Mouse (Mus musculus) WW6 (cell line): Measurements from ENCODE around the gene Cers5.
A peak's percentile ranks its signal among the peaks of the same experiment; 100 is the strongest.
"Not testable (repeated sequence)": the region's sequence is repeated elsewhere in the genome, so short reads cannot be mapped to it uniquely, and the experiment has no call there.

Experiments used
- DNase-seq: peaks from one replicate; pipeline ENCODE4 v3.0.0-alpha.2; 2013; ENCODE audit warnings: low read depth, low spot score

The Cers5 gene

DNA sequence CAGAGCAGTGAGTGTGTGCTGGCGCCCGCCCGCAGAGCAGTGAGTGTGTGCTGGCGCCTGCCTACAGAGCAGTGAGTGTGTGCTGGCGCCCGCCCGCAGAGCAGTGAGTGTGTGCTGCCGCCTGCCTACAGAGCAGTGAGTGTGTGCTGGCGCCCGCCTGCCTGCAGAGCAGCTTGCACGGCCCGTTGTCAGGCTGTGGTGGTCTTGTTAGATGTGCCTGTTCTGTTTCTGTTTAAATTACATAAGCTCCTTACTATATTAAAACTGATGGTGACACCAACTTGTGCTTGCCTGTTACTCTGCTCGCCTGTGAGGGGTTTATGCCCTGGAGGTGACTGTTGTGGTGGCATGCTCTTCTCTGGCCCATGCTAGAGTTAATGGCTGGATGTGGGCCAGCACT lies 64.5 kb downstream of the Cers5 start:
- DNase-seq, result no peak

DNA sequence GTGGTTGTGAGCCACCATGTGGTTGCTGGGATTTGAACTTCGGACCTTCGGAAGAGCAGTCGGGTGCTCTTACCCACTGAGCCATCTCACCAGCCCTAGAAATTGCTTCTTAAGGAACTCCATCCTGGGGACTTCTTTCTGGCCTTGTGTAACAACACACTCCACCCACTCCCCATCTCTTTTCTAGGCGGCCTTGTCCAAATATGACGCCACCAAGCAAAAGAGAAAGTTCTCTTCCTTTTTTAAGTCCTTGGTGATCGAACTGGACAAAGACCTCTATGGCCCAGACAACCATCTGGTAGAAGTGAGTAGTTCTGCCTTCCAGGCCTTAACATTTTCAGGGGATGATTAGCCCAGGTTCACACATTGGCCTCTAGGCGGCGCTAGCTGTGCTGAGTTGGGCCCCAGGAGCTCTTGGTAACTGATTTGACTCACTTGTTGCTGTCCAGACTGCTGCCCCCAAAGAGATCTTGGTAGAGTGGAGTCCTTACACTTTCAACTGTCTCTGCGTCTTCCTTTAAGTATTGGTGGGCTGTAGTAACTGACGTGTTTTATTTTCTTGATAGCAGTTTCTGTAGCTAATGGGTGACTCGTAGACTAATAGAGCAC lies 67.1 kb downstream of the Cers5 start, which contains the start of gene Gm17349:
Gene Gm17349, minus strand, starts transcription at position 51 of the 609 bp plus-strand sequence.
- no peak for DNase-seq

DNA sequence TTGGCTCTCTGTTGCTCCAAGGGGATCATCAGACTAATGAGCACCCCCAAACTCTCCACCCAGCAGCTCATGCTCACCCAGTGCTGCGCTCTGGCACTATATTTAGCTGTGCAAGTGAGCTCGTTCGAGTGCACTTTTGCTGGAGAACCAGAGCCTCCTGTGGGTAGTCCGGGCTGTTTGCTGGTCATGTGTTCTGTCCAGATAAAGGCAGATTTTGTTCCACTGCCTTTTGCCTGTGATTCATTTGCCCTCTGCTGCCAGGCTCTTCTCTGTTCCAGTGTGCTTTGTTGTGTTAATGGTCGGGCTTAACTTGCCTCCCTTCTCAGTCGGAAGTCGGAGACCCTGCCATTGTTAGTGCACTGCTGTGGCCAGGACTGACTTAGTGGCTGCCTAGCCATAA lies 67.8 kb downstream of the Cers5 start:
- no peak for DNase-seq

DNA sequence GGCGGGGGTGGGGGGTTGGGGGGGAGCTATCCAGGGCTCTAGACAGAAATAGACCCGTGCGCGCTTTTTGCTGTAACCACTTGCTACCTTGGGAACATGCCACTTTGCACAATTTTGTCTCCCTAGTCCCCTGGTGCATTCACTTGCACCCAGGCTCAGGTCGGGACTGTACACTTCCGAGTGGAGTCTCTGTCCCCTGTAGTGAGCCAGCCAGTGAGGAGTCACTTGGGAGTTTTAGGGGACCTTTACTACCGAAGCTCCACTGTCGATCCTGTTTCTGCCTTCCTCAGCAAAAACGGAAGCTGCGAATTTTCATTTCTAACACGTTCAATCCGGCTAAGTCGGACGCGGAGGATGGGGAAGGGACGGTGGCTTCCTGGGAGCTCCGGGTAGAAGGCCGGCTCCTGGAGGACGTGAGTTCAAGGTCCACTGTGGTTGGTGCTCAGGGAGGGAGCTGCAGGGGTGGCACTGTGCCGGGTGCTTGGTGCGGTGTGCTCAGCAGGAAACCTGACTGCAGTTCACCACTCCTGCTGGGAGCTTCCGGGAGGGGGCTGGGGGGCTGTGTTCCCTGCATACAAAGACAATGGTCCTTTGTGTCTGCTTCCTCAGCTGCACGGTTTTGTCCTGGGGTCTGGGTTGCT lies 68.5 kb downstream of the Cers5 start:
- no peak for DNase-seq

DNA sequence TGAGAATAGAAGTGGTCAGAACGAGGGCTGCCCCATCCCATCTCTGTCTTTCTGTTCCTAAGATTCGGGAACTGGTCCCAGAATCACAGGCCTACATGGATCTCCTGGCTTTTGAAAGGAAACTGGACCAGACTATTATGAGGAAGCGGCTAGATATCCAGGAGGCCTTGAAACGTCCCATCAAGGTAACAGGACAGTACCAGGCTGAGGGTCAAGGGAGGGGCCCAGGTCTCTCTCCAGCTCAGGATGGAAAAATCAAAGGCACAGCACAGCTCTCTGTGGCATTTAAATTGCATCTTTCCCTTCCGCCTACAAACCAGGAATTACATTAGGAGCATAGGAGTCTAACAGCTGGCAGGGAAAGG lies 69.0 kb downstream of the Cers5 start:
- DNase-seq, result no peak

DNA sequence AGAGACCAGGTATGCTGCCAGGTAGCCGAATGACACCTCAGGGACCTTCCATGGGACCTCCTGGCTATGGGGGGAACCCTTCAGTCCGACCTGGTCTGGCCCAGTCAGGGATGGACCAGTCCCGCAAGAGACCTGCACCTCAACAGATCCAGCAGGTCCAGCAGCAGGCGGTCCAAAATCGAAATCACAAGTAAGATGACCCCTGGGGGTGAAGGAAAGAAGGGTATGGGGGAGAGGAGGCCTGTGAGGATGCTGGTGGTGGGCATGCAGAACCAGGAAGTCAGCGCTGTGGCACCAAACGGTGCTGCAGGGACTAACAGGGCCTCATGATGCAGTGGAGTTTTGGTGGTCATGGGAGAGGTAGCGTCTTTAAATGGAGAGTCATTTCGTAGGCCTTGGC lies 69.6 kb downstream of the Cers5 start:
- no peak for DNase-seq

DNA sequence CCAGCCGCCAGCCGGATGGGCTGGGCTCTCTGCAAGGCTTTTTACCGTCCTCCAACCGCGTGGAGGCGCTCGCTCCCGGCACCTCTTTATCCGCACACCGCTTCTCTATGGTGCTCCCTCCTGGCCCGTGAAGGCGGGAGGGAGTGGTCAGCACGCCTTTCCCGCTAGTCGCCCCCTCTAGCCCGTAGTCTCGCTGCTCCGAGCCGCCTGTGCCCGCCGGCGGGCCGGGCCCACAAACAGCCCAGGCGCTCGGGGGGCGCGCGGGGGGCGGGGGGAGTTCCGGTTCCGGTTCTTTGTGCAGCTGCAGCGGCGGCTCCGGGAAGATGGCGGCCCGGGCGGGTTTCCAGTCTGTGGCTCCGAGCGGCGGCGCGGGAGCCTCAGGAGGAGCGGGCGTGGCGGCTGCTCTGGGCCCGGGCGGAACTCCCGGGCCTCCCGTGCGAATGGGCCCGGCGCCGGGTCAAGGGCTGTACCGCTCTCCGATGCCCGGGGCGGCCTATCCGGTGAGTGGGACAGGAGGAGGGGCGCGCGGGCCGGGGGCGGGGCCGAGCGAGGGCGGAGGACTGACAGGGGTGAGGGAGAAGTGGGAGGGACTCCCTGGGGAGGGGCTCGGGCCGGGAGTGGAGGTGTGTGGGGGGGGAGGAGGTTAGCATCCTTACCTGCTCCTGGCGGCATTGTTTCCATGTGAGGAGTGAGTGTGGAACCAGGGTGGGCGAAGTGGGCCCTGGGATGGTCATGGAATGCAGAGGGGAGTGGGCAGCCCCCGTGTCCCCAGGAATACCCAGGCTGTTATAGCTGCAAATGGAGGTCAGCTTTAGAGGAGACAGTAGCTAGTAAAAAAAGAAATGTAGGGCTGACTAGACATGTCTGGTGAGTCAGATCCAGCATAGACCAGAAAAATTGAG lies 70.4 kb downstream of the Cers5 start, which contains the start of gene Smarcd1:
Gene Smarcd1, plus strand, starts transcription at position 131 of the 902 bp plus-strand sequence.
- peak; percentile 88 for DNase-seq

DNA sequence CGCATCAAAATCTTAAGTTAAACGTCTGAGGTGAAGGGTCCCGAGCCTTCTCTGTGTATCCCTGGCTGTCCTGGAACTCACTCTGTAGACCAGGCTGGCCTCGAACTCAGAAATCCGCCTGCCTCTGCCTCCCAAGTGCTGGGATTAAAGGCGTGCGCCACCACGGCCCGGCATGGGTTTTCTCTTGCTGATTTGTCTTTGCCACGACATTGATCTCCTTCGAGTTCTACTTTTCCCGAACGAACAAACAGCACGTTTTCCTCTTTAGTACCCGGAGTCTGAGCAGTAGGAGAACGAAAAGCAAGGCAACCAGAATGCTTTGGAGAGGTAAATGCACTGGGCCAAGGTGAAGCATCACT lies 71.1 kb downstream of the Cers5 start:
- not testable (repeated sequence) for DNase-seq

DNA sequence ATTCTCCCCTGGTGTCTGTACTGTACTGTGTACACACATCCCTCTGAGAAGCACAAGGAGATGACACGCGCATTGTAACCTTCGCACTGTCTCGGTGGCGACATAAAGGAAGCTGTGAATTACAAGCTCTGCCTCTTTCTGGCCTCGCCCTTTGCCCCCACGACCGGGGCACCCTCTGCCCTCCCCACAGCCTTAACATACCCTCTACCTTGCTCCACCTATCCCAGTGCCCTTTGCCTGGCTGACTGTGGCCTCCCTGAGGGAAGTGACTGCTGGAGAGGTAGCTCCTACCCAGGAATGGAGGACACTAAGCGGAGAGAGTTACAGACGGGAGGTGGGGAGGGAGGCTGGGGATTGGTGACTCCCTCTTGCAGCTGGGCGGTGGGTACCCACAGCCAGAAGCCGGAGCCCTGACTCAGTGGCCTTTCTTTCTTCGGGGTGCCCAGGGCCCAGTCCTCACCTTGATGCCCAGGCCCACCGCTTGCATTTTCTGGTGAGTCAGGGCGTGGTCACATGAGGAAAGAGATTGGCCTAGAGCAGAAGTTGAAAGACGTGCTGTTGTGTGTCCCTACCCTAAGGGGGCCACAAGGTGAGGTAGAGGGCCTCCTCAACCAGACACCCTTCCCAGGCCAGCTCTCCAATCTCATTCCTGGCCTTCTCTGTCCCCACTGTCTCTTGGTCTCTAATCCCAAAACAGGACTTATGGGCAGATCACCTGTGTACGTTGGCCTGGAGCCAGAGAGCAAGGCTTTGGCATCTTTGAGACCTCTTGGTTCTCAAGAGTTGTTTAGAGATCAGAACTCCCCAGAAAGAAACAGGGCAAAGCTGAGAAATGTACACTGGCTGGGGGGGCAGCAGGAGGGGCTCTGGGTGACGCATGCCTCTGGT lies 72.2 kb downstream of the Cers5 start:
- no peak for DNase-seq

DNA sequence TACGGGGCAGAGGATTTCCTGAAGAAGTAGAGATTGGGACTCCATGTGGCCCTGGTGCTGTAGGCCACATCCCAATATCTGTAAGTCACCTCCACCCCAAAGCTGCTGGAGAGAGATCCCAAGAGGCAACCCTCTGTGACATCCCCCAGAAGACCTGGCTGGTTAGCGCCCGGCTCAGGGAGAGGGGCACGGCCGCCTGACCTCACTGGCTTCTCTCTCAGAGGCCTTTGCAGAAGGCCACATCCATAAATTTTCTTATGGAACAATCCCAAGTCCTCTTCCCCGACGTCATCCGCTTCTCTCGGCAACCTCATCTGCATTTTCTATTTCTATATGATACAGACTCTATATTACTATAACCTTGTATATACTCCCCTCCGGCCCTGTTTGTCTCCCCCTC lies 73.0 kb downstream of the Cers5 start:
- no peak for DNase-seq

DNA sequence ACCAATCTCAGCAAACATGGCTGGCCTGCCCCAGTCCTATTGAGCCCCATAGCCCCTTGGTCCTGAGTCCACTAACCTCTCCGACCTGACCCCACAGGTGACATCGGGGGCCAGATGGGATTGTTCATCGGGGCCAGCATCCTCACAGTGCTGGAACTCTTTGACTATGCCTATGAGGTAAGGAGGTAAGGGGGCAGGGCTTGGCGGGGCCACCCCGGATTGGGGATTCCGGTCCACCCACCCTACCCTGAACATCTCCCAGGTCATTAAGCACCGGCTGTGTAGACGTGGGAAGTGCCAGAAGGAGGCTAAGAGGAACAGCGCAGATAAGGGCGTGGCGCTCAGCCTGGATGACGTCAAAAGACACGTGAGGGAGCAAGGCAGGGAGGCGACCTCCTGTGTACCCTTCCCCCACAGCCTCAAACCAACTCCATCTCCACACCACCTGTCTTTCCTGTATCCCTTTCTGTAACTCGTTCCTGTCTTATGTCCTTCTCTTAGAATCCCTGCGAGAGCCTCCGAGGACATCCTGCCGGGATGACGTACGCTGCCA lies 74.1 kb downstream of the Cers5 start:
- DNase-seq, result no peak

DNA sequence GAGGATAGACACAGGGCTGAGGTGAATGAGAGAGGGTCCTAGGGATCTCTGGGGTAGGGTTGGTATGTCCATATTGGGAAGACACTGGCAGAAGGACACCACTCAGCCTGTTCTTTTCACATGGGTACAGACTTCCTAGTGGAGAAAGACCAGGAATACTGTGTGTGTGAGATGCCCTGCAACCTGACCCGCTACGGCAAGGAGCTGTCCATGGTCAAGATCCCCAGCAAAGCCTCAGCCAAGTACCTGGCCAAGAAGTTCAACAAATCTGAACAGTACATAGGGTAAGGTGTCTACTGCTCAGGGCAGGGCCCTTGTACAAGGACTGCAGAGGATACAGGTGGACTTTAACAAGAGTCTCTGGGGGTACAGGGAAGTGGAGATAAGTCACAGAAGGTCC lies 75.4 kb downstream of the Cers5 start:
- DNase-seq, result no peak

DNA sequence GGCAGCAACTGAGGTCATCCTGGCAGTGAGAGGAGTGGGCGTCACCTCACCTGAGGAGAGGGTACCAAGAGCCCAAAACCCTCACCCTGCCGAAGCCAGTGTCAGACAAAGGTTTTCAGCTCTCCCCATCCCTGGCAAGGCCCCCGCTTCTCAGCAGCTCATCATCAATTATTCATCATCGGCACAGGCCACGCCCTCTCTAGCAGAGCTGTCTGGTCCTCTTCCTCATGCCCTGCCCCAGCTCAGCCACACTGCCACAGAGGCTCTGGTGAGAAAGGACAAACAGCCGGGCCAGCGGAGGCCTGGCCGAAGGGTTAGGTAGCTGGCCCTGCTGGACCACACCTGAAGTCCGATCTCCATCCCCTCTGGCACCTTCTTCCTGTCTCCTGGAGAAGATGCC lies 80.7 kb downstream of the Cers5 start:
- no peak for DNase-seq

DNA sequence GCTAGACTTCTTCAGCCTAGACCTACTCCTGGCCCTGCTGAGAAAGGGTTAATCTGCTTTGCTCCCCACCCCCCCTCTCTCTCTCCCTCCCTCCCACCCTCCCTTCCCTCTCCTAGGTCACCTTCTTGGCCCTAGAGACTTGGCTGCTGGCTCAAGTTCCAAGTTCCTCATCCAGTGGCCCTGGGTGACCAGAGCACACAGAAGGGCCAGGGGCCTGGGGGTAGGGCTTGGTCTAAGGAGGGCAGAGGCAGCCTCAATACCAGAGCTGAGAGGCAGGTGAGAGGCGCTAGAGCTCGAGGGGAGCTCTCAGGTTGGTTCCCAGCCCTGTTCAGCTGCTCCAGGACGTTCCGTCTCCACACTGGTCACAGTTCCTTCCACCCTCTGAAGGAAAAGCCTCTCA lies 81.8 kb downstream of the Cers5 start:
- no peak for DNase-seq

DNA sequence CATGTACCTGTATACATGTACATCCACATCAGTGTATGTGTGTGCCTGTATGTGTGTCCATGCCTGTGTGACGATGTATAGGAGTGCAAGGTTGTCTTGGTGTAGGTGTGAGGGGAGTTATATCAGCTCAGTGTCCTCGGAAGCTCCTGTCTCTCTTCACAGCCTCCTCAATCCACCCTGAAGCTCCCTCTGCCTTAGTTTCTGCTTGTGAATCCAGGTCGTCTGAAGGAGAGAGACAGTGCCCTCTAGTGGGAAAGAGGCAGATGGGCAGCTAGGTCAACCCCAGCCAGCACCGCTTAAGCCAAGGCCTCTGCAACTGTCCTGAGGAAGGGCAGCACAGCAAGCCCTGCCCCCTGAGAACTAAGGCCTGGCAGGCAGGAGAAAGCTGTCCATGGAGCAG lies 84.0 kb downstream of the Cers5 start:
- no peak for DNase-seq
